Mouse (Mus musculus) left cerebral cortex, adult 18-20 months (tissue): Measurements from ENCODE around the gene Mob3b. TPM values are rescaled to one million over a fixed set of nuclear protein-coding genes. Genes with fewer than 3 reads are reported as not detected.
A peak's percentile ranks its signal among the peaks of the same experiment; 100 is the strongest.
"Not testable (repeated sequence)": the region's sequence is repeated elsewhere in the genome, so short reads cannot be mapped to it uniquely, and the experiment has no call there.

Experiments
- DNase-seq, 2 experiments: peaks; one replicate each; pipeline ENCODE4 v3.0.0; 2021 to 2022; ENCODE audit warnings: low spot score in 2 of 2, mixed read lengths in 1 of 2
- total RNA-seq, 2 experiments: library from RNA; stranded (reverse); gene quantifications; 2 replicates each; pipeline ENCODE4 v1.2.3; 2021

The Mob3b gene
- total RNA-seq, 2 experiments from 2014 or later = 5.2 to 5.9 TPM

- no peak for DNase-seq
These were observed 180.2 kb downstream of the Mob3b start for GRCm38 (mm10) chr4:34976916-34977702.

- DNase-seq = peak; percentile 49 to 65
These were observed 180.9 kb downstream of the Mob3b start for GRCm38 (mm10) chr4:34976331-34976778.

GRCm38 (mm10) chr4:34974795-34975194, 182.5 kb downstream of the Mob3b start:
- no peak for DNase-seq

GRCm38 (mm10) chr4:34967541-34967940, 189.7 kb downstream of the Mob3b start:
- DNase-seq = no peak

- DNase-seq = peak; percentile 57 to 74
These were observed 190.8 kb downstream of the Mob3b start for GRCm38 (mm10) chr4:34966336-34966957.

- no peak for DNase-seq
These were observed 192.4 kb downstream of the Mob3b start for GRCm38 (mm10) chr4:34964906-34965305.

GRCm38 (mm10) chr4:34963999-34964398, 193.3 kb downstream of the Mob3b start:
- no peak for DNase-seq

- DNase-seq = no peak
These were observed 196.3 kb downstream of the Mob3b start for GRCm38 (mm10) chr4:34960781-34961560.

GRCm38 (mm10) chr4:34959477-34959876, 197.8 kb downstream of the Mob3b start:
- DNase-seq = no peak

GRCm38 (mm10) chr4:34958155-34959028, 198.9 kb downstream of the Mob3b start:
- DNase-seq = peak in 1 of 2 experiments; percentile 51

GRCm38 (mm10) chr4:34953716-34954115, 203.6 kb downstream of the Mob3b start:
- DNase-seq = no peak

- no peak for DNase-seq
These were observed 210.1 kb downstream of the Mob3b start for GRCm38 (mm10) chr4:34947181-34947580.

GRCm38 (mm10) chr4:34941046-34941445, 216.2 kb downstream of the Mob3b start:
- no peak for DNase-seq

GRCm38 (mm10) chr4:34928386-34928785, 228.9 kb downstream of the Mob3b start:
- DNase-seq = not testable (repeated sequence)

GRCm38 (mm10) chr4:34922177-34922870, 235.0 kb downstream of the Mob3b start:
- DNase-seq = peak; percentile 42 to 43

- no peak for DNase-seq
These were observed 239.9 kb downstream of the Mob3b start for GRCm38 (mm10) chr4:34917400-34917799.

GRCm38 (mm10) chr4:34912171-34912570, 245.1 kb downstream of the Mob3b start:
- DNase-seq = no peak

- no peak for DNase-seq
These were observed 245.9 kb downstream of the Mob3b start for GRCm38 (mm10) chr4:34911401-34911800.

- no peak for DNase-seq
These were observed 249.2 kb downstream of the Mob3b start for GRCm38 (mm10) chr4:34908127-34908526.

GRCm38 (mm10) chr4:34907026-34907425, 250.3 kb downstream of the Mob3b start:
- DNase-seq = no peak
